Mouse (Mus musculus) kidney, adult 2 months (tissue): ENCODE results near the gene Gja3. TPM values are rescaled to one million over a fixed set of nuclear protein-coding genes. Genes with fewer than 3 reads are reported as not detected.
"Not testable (repeated sequence)": the region's sequence is repeated elsewhere in the genome, so short reads cannot be mapped to it uniquely, and the experiment has no call there.

ENCODE experiments used
- DNase-seq: peaks from one replicate; pipeline ENCODE4 v3.0.0; 2021
- H3K27ac ChIP-seq: fragments of 200-500 bp; 2 replicates; pipeline ENCODE4 v1.5.1; 2012; ENCODE audit warnings: low read depth, low read length, control low read depth, inconsistent platforms; ENCODE audit not compliant: insufficient read depth
- H3K27me3 ChIP-seq: fragments of 200-500 bp; replicated peaks from 2 replicates; pipeline ENCODE4 v1.6.1; 2012; ENCODE audit warnings: mild to moderate bottlenecking, moderate library complexity, low read length, inconsistent platforms; ENCODE audit not compliant: control insufficient read depth, insufficient read depth
- H3K36me3 ChIP-seq: fragments of 200-500 bp; 2 replicates; pipeline ENCODE4 v1.6.1; 2012; ENCODE audit warnings: mild to moderate bottlenecking, moderate library complexity, low read length, inconsistent platforms; ENCODE audit not compliant: control insufficient read depth, insufficient read depth
- H3K4me1 ChIP-seq: fragments of 200-500 bp; 2 replicates; pipeline ENCODE4 v1.6.1; 2011; ENCODE audit warnings: low read length; ENCODE audit not compliant: control insufficient read depth, insufficient read depth
- H3K4me3 ChIP-seq: fragments of 200-500 bp; 2 replicates; pipeline ENCODE4 v1.5.1; 2011; ENCODE audit warnings: mild to moderate bottlenecking, low read depth, low read length, control low read depth; ENCODE audit not compliant: insufficient read depth
- CTCF ChIP-seq: fragments of 200-500 bp; conservative IDR thresholded peaks from 2 replicates; pipeline ENCODE4 v1.5.1; 2011; ENCODE audit warnings: low read depth, mild to moderate bottlenecking, control low read depth, low read length, moderate library complexity, mixed read lengths; ENCODE audit not compliant: insufficient read depth, insufficient read length
- POLR2A ChIP-seq: fragments of 200-500 bp; IDR thresholded peaks from one replicate; pipeline ENCODE4 v1.6.1; 2011; ENCODE audit warnings: low read depth, low read length, control low read depth
- WGBS: fragments of 180-500 bp; shearing (Covaris S2); methylation state at CpG from one replicate; pipeline ENCODE4 v1.1.7; 2018; 5-methylcytosine and 5-hydroxymethylcytosine counted together
- polyA plus RNA-seq: library from polyadenylated mRNA; depleted of rRNA; stranded (reverse); fragments of >200 nt; gene quantifications from 2 replicates; pipeline ENCODE4 v1.2.3, GENCODE M21; 2012; rRNA removed

Gene Gja3
- polyA plus RNA-seq, 1 experiment, result 1.3 TPM

GRCm38 (mm10) chr14:57034926-57035498 lies 22.9 kb downstream of the Gja3 start:
- no peak for DNase-seq
- H3K36me3 ChIP-seq, result no peaks in the 10 kb centered on the region
- 46% methylated on average over 6 of the region's 6 CpGs for WGBS

GRCm38 (mm10) chr14:57034135-57034534 lies 23.8 kb downstream of the Gja3 start:
- WGBS, result 37% methylated on average over 9 of the region's 9 CpGs
- Histone ChIP-seq H3K36me3 (no peaks in the 10 kb centered on the region), H3K27me3 (no peaks in the 10 kb centered on the region), H3K4me1 (no peaks in the 10 kb centered on the region), H3K27ac (no peak overlapping the region), H3K4me3 (no peak overlapping the region)
- TF ChIP-seq POLR2A (no peak), CTCF (no peak)
- no peak for DNase-seq

More at GRCm38 (mm10) chr14:57034926-57035498, 22.9 kb downstream of the Gja3 start:
- H3K4me1 ChIP-seq, result no peaks in the 10 kb centered on the region
- no peak overlapping the region for H3K27ac ChIP-seq
- no peaks in the 10 kb centered on the region for H3K27me3 ChIP-seq
- no peak for TF ChIP-seq POLR2A
- H3K4me3 ChIP-seq, result no peak overlapping the region

DNA sequence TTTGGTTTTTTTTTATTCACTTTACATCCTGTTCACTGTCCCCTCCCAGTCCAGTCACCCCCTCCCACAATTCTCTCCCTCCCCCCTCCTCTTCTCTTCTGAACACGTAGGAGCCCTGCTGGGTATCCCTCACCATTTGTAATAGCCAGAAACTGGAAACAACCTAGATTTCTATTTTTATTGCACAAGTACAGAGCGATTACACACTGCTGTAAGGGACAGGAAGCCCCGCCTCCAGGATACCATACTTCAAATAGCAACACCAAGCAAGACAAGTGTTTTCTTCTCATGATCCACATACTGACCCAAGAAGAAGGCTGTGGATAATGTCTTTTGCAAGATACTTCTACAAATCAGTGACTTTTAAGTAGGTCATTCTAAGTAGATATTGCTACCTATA lies 25.1 kb downstream of the Gja3 start:
- no peak overlapping the region for H3K4me3 ChIP-seq

GRCm38 (mm10) chr14:57018436-57018835 lies 39.5 kb downstream of the Gja3 start:
- 92% methylated on average over 2 of the region's 2 CpGs for WGBS
- Histone ChIP-seq H3K27me3 (no peaks in the 10 kb centered on the region), H3K4me1 (no peaks in the 10 kb centered on the region), H3K36me3 (no peaks in the 10 kb centered on the region), H3K27ac (no peak overlapping the region), H3K4me3 (no peak overlapping the region)
- no peak for DNase-seq
- TF ChIP-seq CTCF (no peak), POLR2A (no peak)

More for the DNA sequence above, 25.1 kb downstream of the Gja3 start:
- Histone ChIP-seq H3K4me1 (no peaks in the 10 kb centered on the region), H3K36me3 (no peaks in the 10 kb centered on the region), H3K27ac (no peak overlapping the region), H3K27me3 (no peaks in the 10 kb centered on the region)
- no peak for DNase-seq
- no peak for TF ChIP-seq POLR2A
- TF ChIP-seq CTCF, result no peak
- WGBS, result 56% methylated on average over 3 of the region's 3 CpGs

GRCm38 (mm10) chr14:57016806-57017205 lies 41.1 kb downstream of the Gja3 start:
- H3K4me1 ChIP-seq, H3K27ac ChIP-seq, H3K36me3 ChIP-seq, DNase-seq, H3K27me3 ChIP-seq, H3K4me3 ChIP-seq: not testable (repeated sequence)

DNA sequence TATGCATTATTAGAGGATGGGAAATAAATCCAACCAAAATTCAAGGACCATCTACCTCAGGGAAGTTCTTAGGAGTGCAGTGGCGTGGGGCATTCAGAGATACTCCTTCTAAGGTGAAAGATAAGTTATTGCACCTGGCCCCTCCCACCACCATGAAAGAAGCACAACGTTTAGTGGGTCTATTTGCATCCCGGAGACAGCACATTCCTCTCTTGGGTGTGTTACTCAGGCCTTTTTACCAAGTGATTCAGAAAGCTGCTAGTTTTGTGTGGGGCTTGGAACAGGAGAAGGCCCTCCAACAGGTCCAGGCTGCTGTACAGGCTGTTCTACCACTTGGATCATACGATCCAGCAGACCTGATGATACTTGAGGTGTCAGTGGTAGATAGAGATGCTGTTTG lies 69.3 kb downstream of the Gja3 start:
- TF ChIP-seq POLR2A (no peak), CTCF (no peak)
- 74% methylated on average over 4 of the region's 4 CpGs for WGBS
- H3K36me3 ChIP-seq, result no peaks in the 10 kb centered on the region

More for the DNA sequence above, 69.3 kb downstream of the Gja3 start:
- H3K4me3 ChIP-seq, result no peak overlapping the region
- H3K4me1 ChIP-seq, result no peaks in the 10 kb centered on the region
- H3K27ac ChIP-seq, result no peak overlapping the region
- no peak for DNase-seq
- no peaks in the 10 kb centered on the region for H3K27me3 ChIP-seq

Other genes with a start within 250 kb of the Gja3 start
- 7.1 and 8.4 TPM in 2 replicates for gene Zmym5, start 246.4 kb downstream of the Gja3 start, polyA plus RNA-seq
- gene Zmym2, start 171.4 kb downstream of the Gja3 start, polyA plus RNA-seq, result 7.6 and 9.5 TPM in 2 replicates
- gene Gjb2, start 46.6 kb upstream of the Gja3 start, polyA plus RNA-seq, result 76.9 and 81.3 TPM in 2 replicates
- gene Gm4491, start 57.8 kb upstream of the Gja3 start, polyA plus RNA-seq, result not detected in 2 replicates
- gene Gjb6, start 75.5 kb upstream of the Gja3 start, polyA plus RNA-seq, result 0.09 and 0.34 TPM in 2 replicates